Mouse (Mus musculus) large intestine, adult 2 months (tissue): Measurements from ENCODE around the gene Olfr284. TPM values are rescaled to one million over a fixed set of nuclear protein-coding genes. Genes with fewer than 3 reads are reported as not detected.

ENCODE experiments used
- DNase-seq: peaks from one replicate; pipeline ENCODE4 v3.0.0-alpha.2; 2012; ENCODE audit warnings: low read depth, low spot score
- WGBS: fragments of 180-500 bp; shearing (Covaris S2); methylation state at CpG from one replicate; pipeline ENCODE4 v1.1.7; 2018; 5-methylcytosine and 5-hydroxymethylcytosine counted together
- polyA plus RNA-seq: library from polyadenylated mRNA; depleted of rRNA; stranded (reverse); fragments of >200 nt; gene quantifications from 2 replicates; pipeline ENCODE4 v1.2.3, GENCODE M21; 2012; rRNA removed

Gene Olfr284
- not detected in 2 replicates for polyA plus RNA-seq

- DNase-seq, result no peak
- 66% methylated on average over 8 of the region's 8 CpGs for WGBS
These were observed at the start of gene Olfr284 for GRCm38 (mm10) chr15:98340887-98341286. TSS of gene Olfr284 (minus strand) at chr15:98340987.

- WGBS, result 23% methylated on average over 7 of the region's 7 CpGs
- DNase-seq, result peak; percentile 14
These were observed 49.0 kb upstream of the Olfr284 start for GRCm38 (mm10) chr15:98389796-98390195.

GRCm38 (mm10) chr15:98387621-98388020 lies 46.8 kb upstream of the Olfr284 start:
- 76% methylated on average over 2 of the region's 2 CpGs for WGBS
- no peak for DNase-seq

GRCm38 (mm10) chr15:98380846-98381245 lies 40.1 kb upstream of the Olfr284 start, which contains the start of gene Olfr283:
TSS of gene Olfr283 (minus strand) at chr15:98380946.
- 85% methylated on average over 6 of the region's 6 CpGs for WGBS
- DNase-seq, result no peak

GRCm38 (mm10) chr15:98378209-98378608 lies 37.4 kb upstream of the Olfr284 start:
- DNase-seq, result no peak
- 85% methylated on average over 13 of the region's 13 CpGs for WGBS

GRCm38 (mm10) chr15:98317177-98317724 lies 23.5 kb downstream of the Olfr284 start, which contains the start of gene Olfr285:
TSS of gene Olfr285 (minus strand) at chr15:98317353.
- DNase-seq, result no peak
- WGBS, result 89% methylated on average over 5 of the region's 5 CpGs

- 31% methylated on average over 6 of the region's 6 CpGs for WGBS
- no peak for DNase-seq
These were observed 25.1 kb downstream of the Olfr284 start for GRCm38 (mm10) chr15:98315703-98316102.

- 2% methylated on average over 60 of the region's 60 CpGs for WGBS
- DNase-seq, result no peak
These were observed 44.9 kb downstream of the Olfr284 start, which contains the start of gene Zfp641 for GRCm38 (mm10) chr15:98295628-98296551. TSS of gene Zfp641 (minus strand) at chr15:98296161.

GRCm38 (mm10) chr15:98293651-98294050 lies 47.1 kb downstream of the Olfr284 start:
- no peak for DNase-seq
- WGBS, result 91% methylated on average over 8 of the region's 8 CpGs

Other genes with a start within 250 kb of the Olfr284 start
- 8.3 and 9.8 TPM in 2 replicates for gene Pfkm, start 248.4 kb downstream of the Olfr284 start, polyA plus RNA-seq
- gene Senp1, start 247.2 kb downstream of the Olfr284 start, polyA plus RNA-seq, result 9.3 and 12.1 TPM in 2 replicates
- 32.8 and 43.9 TPM in 2 replicates for gene Asb8, start 175.4 kb downstream of the Olfr284 start, polyA plus RNA-seq
- gene Ccdc184, start 173.8 kb downstream of the Olfr284 start, polyA plus RNA-seq, result 0.33 TPM in 2 replicates
- not detected in 2 replicates for gene Olfr288, start 145.4 kb downstream of the Olfr284 start, polyA plus RNA-seq
- 0.07 TPM in 1 of 2 replicates, not detected in the other for gene Gm44579, start 120.0 kb downstream of the Olfr284 start, polyA plus RNA-seq
- gene Olfr287, start 119.9 kb downstream of the Olfr284 start, polyA plus RNA-seq, result 0.27 and 0.40 TPM in 2 replicates
- gene Olfr286, start 106.5 kb downstream of the Olfr284 start, polyA plus RNA-seq, result 0.12 and 0.14 TPM in 2 replicates
- not detected in 2 replicates for gene H1fnt, start 83.7 kb downstream of the Olfr284 start, polyA plus RNA-seq
- gene Zfp641, start 44.8 kb downstream of the Olfr284 start, polyA plus RNA-seq, result 0.30 and 0.49 TPM in 2 replicates
- gene Olfr285, start 23.6 kb downstream of the Olfr284 start, polyA plus RNA-seq, result not detected in 2 replicates
- not detected in 2 replicates for gene Olfr283, start 40.0 kb upstream of the Olfr284 start, polyA plus RNA-seq
- not detected in 2 replicates for gene Olfr282, start 90.2 kb upstream of the Olfr284 start, polyA plus RNA-seq
- gene Olfr281, start 111.6 kb upstream of the Olfr284 start, polyA plus RNA-seq, result not detected in 2 replicates
- gene OR5BS1P, start 128.9 kb upstream of the Olfr284 start, polyA plus RNA-seq, result not detected in 2 replicates
- gene Lalba, start 141.7 kb upstream of the Olfr284 start, polyA plus RNA-seq, result not detected in 2 replicates
- gene Olfr279, start 151.4 kb upstream of the Olfr284 start, polyA plus RNA-seq, result not detected in 2 replicates
- gene Kansl2, start 193.3 kb upstream of the Olfr284 start, polyA plus RNA-seq, result 30.1 and 33.2 TPM in 2 replicates
- 6.7 and 11.6 TPM in 2 replicates for gene Ccnt1, start 229.9 kb upstream of the Olfr284 start, polyA plus RNA-seq
- 3.6 and 4.5 TPM in 2 replicates for gene 4930415O20Rik, start 230.0 kb upstream of the Olfr284 start, polyA plus RNA-seq